Mouse (Mus musculus) cerebellum, adult 18-20 months (tissue): Measurements from ENCODE around the gene Slc22a17.
"Not testable (repeated sequence)": the region's sequence is repeated elsewhere in the genome, so short reads cannot be mapped to it uniquely, and the experiment has no call there.

Experiments used
- DNase-seq, 2 experiments: peaks; one replicate each; pipeline ENCODE4 v3.0.0; 2021

Gene Slc22a17

GRCm38 (mm10) chr14:54912886-54913285 lies at the start of gene Slc22a17:
Gene Slc22a17 (minus strand): TSS chr14:54913132.
- peak; percentile 82 to 86 for DNase-seq

GRCm38 (mm10) chr14:54962714-54963113 lies 49.8 kb upstream of the Slc22a17 start:
- DNase-seq = no peak

- DNase-seq = no peak
These were observed 48.6 kb upstream of the Slc22a17 start for GRCm38 (mm10) chr14:54961487-54961886.

- DNase-seq = no peak
These were observed 47.8 kb upstream of the Slc22a17 start for GRCm38 (mm10) chr14:54960769-54961168.

DNA sequence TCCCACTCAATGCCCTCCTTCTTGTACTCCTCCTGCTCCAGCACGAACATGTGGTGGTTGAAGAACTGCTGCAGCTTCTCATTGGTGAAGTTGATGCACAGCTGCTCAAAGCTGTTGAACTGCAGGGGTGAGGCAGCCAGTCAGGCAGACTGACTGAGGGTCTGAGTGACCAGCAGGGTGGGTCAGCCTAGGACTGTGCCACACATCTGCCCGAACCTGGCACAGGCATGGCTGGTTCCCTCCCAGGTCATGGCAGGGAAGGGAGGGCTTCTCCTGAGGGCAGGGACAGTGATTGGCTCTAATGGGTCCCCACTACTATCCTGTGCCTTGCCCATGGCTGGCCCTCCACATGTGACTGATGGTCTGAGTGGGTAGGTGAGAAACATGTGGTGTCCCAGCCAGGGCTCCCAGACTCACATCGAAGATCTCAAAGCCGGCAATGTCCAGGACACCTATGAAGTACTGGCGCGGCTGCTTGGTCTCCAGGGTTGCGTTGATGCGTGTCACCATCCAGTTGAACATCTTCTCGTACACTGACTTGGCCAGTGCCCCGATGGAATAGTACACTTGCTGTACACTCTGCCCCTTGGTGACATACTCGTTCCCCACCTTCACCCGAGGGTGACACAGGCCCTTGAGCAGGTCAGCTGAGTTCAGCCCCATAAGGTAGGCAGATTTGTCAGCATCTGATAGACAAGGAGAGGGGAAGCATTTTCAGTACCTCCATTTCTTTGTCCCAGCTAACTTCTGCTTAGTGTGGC lies 47.1 kb upstream of the Slc22a17 start:
- DNase-seq = not testable (repeated sequence)

GRCm38 (mm10) chr14:54959197-54959596 lies 46.3 kb upstream of the Slc22a17 start:
- no peak for DNase-seq

DNA sequence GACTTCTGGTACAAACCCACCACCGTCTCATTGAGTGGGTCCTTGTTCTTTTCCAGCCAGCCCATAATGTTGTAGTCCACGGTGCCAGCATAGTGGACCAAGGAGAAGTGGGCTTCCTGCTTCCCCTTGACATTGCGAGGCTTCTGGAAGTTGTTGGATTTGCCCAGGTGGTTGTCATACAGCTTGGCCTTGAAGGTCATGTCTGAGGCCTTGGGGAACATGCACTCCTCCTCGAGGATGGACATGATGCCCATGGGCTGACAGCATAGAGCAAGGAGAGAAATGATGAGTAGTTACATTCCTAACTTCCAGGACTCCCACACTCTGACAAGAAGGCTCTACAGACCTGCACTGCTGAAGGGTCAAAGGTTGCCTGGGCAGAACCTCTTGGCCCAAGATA lies 45.6 kb upstream of the Slc22a17 start:
- no peak for DNase-seq

GRCm38 (mm10) chr14:54956533-54956932 lies 43.6 kb upstream of the Slc22a17 start:
- DNase-seq = no peak

DNA sequence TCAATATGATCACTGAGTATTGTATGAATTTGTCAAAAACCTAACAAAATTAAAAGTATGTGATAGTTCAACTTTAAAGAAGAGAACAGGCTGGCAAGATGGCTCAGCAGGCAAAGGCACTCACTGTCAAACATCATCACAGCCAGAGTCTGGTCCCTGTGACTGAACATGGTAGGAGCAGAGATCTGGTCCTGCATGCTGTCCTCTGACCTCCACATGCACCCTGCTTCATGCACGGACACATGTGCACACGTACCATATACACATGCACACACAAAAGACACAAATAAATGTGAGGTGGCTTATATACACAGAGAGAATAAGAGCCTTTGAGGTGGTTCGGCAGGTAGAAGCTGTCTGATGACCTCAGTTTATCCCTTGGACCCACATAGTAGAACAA lies 42.5 kb upstream of the Slc22a17 start:
- DNase-seq = no peak

DNA sequence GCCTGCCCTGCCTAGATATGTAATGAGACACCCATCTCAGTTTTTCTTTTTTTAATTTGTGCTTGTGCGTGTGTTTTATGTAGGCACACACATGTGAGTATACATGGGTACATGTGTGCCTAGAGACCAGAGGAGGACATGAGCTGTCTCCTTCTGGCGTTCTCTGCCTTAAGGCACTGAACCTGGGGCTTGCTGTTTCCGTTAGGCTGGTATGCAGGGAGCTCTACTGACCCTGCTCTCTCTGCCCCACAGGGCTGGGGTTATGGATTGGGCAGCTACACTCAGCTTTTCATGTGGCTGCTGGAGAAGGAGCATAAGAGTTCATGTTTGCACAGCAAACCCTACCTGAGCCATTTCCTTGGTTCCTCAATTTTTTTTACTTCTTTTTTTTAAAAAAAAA lies 41.5 kb upstream of the Slc22a17 start:
- DNase-seq = no peak

DNA sequence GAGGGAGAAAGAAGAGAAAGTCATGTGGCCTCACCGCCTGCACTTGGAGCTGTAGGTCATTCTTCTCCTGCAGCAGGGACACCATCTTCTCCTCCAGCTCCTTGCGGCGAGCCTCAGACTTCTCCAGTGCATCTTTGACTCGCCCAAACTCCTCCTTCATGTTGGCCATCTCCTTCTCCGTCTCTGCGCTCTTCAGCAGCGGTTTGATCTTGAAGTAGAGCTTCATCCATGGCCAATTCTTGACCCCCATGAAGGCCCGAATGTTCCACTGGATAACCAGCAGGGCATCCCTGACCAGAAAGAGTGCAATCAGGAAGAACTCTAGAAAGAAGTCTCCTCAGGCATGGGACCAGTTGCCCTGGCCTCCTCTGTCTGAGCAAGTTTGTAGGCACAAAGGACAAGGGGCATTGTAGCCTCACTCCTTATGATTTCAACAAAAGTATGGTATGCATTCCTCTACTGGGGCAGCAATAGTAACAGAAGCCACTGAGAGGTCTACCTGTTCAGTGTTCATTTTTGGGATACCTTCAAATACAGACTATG lies 40.8 kb upstream of the Slc22a17 start:
- no peak for DNase-seq

DNA sequence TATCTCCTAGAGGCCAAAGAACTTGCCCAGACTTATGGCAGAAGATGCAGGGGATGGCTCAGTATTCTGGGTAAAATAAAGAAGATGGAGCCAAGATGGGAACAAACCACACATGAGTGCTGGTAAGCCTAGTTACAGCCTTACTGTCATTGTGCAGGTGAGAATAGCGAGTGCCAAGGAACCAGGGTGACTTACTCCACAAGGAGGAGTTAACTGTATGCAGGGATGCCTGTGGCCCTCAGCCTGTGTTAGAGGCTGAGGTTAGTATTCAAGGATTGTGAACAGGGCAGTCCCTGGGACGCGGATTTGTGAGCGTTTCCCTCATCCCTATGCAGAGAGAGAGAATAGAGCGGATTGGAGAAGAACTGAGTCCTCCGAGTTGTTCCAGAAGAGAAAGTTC lies 38.7 kb upstream of the Slc22a17 start:
- DNase-seq = no peak

DNA sequence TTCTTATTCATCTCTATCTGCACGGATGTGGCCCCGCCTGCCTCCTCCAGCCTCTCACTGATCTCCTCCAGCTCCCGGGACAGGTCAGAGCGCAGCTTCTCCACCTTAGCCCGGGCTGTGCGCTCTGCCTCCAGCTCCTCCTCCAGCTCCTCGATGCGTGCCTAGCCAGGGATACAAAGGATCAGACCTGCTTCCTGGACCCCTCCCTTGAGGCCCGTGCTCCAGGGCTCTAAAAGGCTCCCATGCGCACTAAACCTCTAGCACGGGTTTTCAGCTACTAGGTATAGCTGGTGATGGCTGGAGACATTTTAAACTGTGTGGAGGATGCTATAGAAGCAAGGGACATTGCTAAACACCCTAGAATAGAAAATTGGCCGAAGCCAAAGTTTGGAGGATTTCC lies 37.6 kb upstream of the Slc22a17 start:
- DNase-seq = no peak

- DNase-seq = no peak
These were observed 35.8 kb upstream of the Slc22a17 start for GRCm38 (mm10) chr14:54948781-54949180.

GRCm38 (mm10) chr14:54947008-54947407 lies 34.1 kb upstream of the Slc22a17 start:
- not testable (repeated sequence) for DNase-seq

- no peak for DNase-seq
These were observed 33.2 kb upstream of the Slc22a17 start for GRCm38 (mm10) chr14:54945975-54946704.

DNA sequence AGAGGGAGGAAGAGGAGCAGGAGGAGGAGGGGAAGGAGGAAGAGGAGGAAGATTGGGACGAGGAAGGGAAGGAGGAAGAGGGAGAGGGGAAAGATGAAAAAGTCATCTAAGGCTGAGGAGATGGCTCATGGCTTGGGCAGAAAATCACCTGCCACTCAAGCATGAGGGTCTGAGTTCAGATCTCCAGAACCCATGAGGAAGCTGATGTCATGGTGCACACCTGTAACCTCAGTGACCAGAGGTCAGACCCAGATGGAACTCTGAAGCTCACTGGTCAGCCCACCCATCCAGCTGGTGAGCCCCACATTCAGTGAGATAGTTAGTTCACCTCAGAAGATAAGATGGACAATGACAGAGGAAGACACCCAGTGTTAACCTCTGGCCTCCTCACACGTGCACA lies 32.0 kb upstream of the Slc22a17 start:
- no peak for DNase-seq

GRCm38 (mm10) chr14:54943971-54944370 lies 31.0 kb upstream of the Slc22a17 start:
- DNase-seq = no peak

- no peak for DNase-seq
These were observed 29.5 kb upstream of the Slc22a17 start for GRCm38 (mm10) chr14:54942479-54942878.

DNA sequence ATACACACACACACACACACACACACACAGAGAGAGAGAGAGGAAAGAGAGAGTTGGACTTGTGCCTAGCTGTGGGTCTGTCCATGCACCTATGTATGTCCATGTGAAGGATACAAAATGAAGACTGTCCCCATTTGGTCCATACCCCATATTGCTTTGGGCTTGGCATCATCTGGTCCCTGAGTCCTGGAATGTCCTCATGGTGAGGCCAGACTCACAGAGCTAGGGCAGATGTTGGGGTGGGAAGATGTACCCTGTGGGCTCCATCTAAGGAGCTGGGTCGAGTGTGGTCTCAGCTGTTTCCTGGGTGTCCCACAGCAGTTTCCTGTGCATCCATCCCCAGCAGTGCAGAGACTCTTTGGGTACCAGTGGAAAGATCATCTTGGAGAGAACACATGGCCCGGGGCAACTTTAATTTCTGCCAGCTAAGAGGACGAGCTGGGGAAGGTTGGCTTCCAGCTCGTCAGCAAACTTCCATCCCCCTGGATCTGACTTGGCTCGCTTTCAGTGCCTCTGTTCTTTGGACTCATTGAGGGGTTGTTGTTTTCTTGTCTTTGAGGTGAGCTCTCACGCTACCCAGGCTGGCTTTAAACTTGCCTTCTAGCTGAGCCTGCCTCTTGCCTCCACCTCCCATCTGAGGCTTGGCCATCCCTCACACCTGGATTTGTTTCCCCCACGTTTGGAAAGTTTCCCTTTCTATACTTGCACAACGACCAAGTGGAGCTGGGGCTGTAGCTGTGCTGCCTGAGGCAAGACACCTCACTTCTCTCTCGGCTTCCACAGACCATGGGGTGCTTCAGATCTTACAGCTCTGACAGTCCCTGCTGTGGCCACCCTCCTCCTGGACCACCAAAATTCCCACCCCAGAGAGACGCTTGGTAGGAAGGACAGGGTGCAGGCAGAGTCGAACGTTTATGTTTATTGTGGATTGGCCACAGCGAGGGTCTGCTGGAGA lies 28.4 kb upstream of the Slc22a17 start:
- DNase-seq = no peak

GRCm38 (mm10) chr14:54940176-54940530 lies 27.2 kb upstream of the Slc22a17 start:
- DNase-seq = no peak

- peak; percentile 61 to 63 for DNase-seq
These were observed 26.7 kb upstream of the Slc22a17 start for GRCm38 (mm10) chr14:54939434-54940175.
